Mouse (Mus musculus): ENCODE measurements at regions not wholly inside any gene's neighbourhood (a gene's known extent, or its start where the extent isn't known, plus 50 kb on each side); places are given as distances from the start of the nearest gene placed in this dataset.

DNA sequence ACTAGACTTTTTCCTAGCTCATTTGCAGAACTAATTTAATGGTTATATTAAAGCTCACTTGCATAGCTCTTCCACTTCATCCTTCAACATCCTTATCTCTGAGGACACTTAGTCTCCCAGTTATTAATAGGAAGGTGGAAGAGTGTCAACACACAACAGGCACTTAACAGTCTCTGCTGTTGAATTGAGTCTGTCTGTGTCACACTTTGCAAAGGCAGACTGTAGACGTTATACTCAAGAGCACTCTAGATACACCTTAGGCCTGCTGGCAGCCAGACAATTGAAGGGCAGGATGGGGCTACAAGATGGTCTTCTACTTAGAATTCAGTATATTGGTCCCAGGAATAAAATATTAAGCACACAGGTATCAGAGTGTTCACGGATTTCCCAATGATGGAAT, 172.6 kb upstream of the F930015N05Rik start:
- TF ChIP-seq MAX (IDR thresholded peaks at IDR 0.05; ENCODE audit: low read length) (no peak), CTCF (IDR thresholded peaks at IDR 0.05 in 2 of 3, conservative IDR thresholded peaks at IDR 0.05 in 1 of 3; ENCODE audit: control insufficient read depth in 1 of 3, insufficient read depth in 1 of 3, low read depth in 2 of 3, low read length in 3 of 3, poor library complexity in 1 of 3, severe bottlenecking in 1 of 3) (no peak), TCF12 (IDR thresholded peaks at IDR 0.05; ENCODE audit: low read depth, low read length) (no peak), POLR2A (IDR thresholded peaks at IDR 0.05; ENCODE audit: control insufficient read depth in 1 of 2, insufficient read depth in 1 of 2, low read depth in 1 of 2, low read length in 2 of 2, poor library complexity in 1 of 2) (no peak), SIN3A (IDR thresholded peaks at IDR 0.05; ENCODE audit: low read length) (no peak), ZMIZ1 (IDR thresholded peaks at IDR 0.05; ENCODE audit: low read depth, low read length) (no peak), USF1 (IDR thresholded peaks at IDR 0.05; ENCODE audit: low read depth, low read length) (no peak), MAFK (IDR thresholded peaks at IDR 0.05; ENCODE audit: borderline replicate concordance, low read depth, low read length) (no peak), EP300 (IDR thresholded peaks at IDR 0.05; ENCODE audit: low read depth in 1 of 2, low read length in 2 of 2) (no peak), MYC (IDR thresholded peaks at IDR 0.05; ENCODE audit: low read depth, low read length) (no peak), ELF1 (IDR thresholded peaks at IDR 0.05; ENCODE audit: low read depth, low read length) (no peak), TBP (IDR thresholded peaks at IDR 0.05; ENCODE audit: low read depth, low read length) (no peak)

Data from MEL (cell line).